ENCODE assay signal across 8 mouse cellular contexts in the genomic region with DNA sequence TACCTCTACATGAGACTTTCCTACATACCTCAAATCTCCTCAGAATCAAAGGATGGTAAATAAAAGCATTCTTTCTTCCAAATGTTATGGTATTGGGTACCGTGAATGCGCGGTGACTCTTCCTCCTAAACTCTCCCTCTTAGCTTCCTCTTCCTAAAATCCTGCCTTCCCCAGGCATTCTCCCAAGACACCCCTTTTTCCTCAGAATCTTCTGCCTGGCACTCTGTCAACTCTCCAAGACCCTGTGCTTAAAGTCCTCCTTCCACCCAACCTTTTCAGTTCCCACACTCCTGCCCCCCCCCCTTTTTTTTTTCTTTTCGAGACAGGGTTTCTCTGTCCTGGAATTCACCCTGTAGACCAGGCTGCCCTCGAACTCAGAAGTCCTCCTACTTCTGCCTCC. TPM values are rescaled to one million over a fixed set of nuclear protein-coding genes. Genes with fewer than 3 reads are reported as not detected.
A peak's percentile ranks its signal among the peaks of the same experiment; 100 is the strongest.
DNase-seq lines count a peak whose midpoint lies in the region; ATAC-seq and TF ChIP-seq lines count a peak whose summit lies in the region.
"Had no signal": no experiment of that assay in that cellular context is flagged by ENCODE, and none has a peak within 500 bp of the region (broad histone marks: within the 10 kb centered on the region; RNA-seq: fewer than 3 reads in every experiment).

No protein-coding gene starts in this region.

- H3K9ac ChIP-seq in liver, embryonic 11.5 days (ENCODE audit: low read depth, low read length): no peak overlapping the region
- H3K9ac ChIP-seq in forebrain, embryonic 12.5 days: peak overlapping the region; percentile 22; the same call in 1 of the 2 replicates
- H3K9ac ChIP-seq in intestine, postnatal 0 days (ENCODE audit: low read depth, low read length): no peak overlapping the region
- H3K9ac ChIP-seq in neural tube, embryonic 14.5 days (replicated peaks; ENCODE audit: low read depth, low read length): 0 out of 2 replicates have a peak overlapping the region, but pooled peaks have one; percentile 8

- 8% methylated on average over 5 of the region's 5 CpGs for WGBS in liver, embryonic 11.5 days
- 2% methylated on average over 5 of the region's 5 CpGs for WGBS in forebrain, embryonic 12.5 days
- 2% methylated on average over 5 of the region's 5 CpGs for WGBS in intestine, postnatal 0 days
- 5% methylated on average over 5 of the region's 5 CpGs for whole genome bisulfite sequencing in neural tube, embryonic 14.5 days

- no peak for TF ChIP-seq CTCF in intestine, postnatal 0 days (IDR thresholded peaks at IDR 0.05; ENCODE audit: low read depth)

- no peak for ATAC-seq in liver, embryonic 11.5 days (replicated peaks; ENCODE audit: low FRiP score)
- no peak for ATAC-seq in forebrain, embryonic 12.5 days (ENCODE audit: low FRiP score)
- no peak for ATAC-seq in intestine, postnatal 0 days
- ATAC-seq in neural tube, embryonic 14.5 days (ENCODE audit: low read depth): no peak

- peaks cover 7% of the 10 kb centered on the region; the same call in 1 of the 2 replicates for H3K27me3 ChIP-seq in liver, embryonic 11.5 days (replicated peaks; ENCODE audit: control insufficient read depth, insufficient read depth, low read length)
- peaks cover 12% of the 10 kb centered on the region for H3K27me3 ChIP-seq in forebrain, embryonic 12.5 days
- no peaks in the 10 kb centered on the region for H3K27me3 ChIP-seq in intestine, postnatal 0 days (replicated peaks; ENCODE audit: control insufficient read depth, insufficient read depth, low read length)
- H3K27me3 ChIP-seq in neural tube, embryonic 14.5 days (ENCODE audit: control insufficient read depth, insufficient read depth, low read length): no peaks in the 10 kb centered on the region

- H3K4me3 ChIP-seq in liver, embryonic 11.5 days (ENCODE audit: low read depth, low read length): peak overlapping the region; percentile 90
- H3K4me3 ChIP-seq in forebrain, embryonic 12.5 days (replicated peaks): peak overlapping the region; percentile 95
- no peak overlapping the region for H3K4me3 ChIP-seq in intestine, postnatal 0 days (ENCODE audit: low read depth, low read length)
- peak overlapping the region; percentile 23 for H3K4me3 ChIP-seq in neural tube, embryonic 14.5 days (ENCODE audit: low read depth, low read length)

- no peak overlapping the region for H3K27ac ChIP-seq in liver, embryonic 11.5 days (ENCODE audit: low read depth, low read length)
- peak overlapping the region; percentile 70 for H3K27ac ChIP-seq in forebrain, embryonic 12.5 days
- H3K27ac ChIP-seq in intestine, postnatal 0 days (ENCODE audit: low read depth, low read length): no peak overlapping the region
- H3K27ac ChIP-seq in neural tube, embryonic 14.5 days (ENCODE audit: low read depth, low read length): peak overlapping the region; percentile 61

- DNase-seq in liver, embryonic 11.5 days (ENCODE audit: low spot score): no peak
- no peak for DNase-seq in liver
- no peak for DNase-seq in left cerebral cortex, adult 8-10 months (ENCODE audit: low spot score in 2 of 2)
- DNase-seq in testis, postnatal 14 days (ENCODE audit: low spot score): no peak

- no peaks in the 10 kb centered on the region for H3K9me3 ChIP-seq in liver, embryonic 11.5 days (ENCODE audit: control insufficient read depth, low read length)
- no peaks in the 10 kb centered on the region for H3K9me3 ChIP-seq in forebrain, embryonic 12.5 days
- H3K9me3 ChIP-seq in intestine, postnatal 0 days (ENCODE audit: control insufficient read depth): no peaks in the 10 kb centered on the region
- no peaks in the 10 kb centered on the region for H3K9me3 ChIP-seq in neural tube, embryonic 14.5 days (ENCODE audit: control insufficient read depth, low read length)

- H3K36me3 ChIP-seq in liver, embryonic 11.5 days (ENCODE audit: control insufficient read depth, insufficient read depth, low read length): peaks cover 16% of the 10 kb centered on the region
- peaks cover 30% of the 10 kb centered on the region for H3K36me3 ChIP-seq in forebrain, embryonic 12.5 days (replicated peaks)
- H3K36me3 ChIP-seq in intestine, postnatal 0 days (ENCODE audit: control insufficient read depth, insufficient read depth): peaks cover 27% of the 10 kb centered on the region
- peaks cover 30% of the 10 kb centered on the region for H3K36me3 ChIP-seq in neural tube, embryonic 14.5 days (ENCODE audit: control insufficient read depth, insufficient read depth, low read length)

- peaks cover 24% of the 10 kb centered on the region for H3K4me1 ChIP-seq in liver, embryonic 11.5 days (replicated peaks; ENCODE audit: control insufficient read depth, insufficient read depth, low read length)
- peaks cover 30% of the 10 kb centered on the region for H3K4me1 ChIP-seq in forebrain, embryonic 12.5 days
- peaks cover 7% of the 10 kb centered on the region; the same call in 1 of the 2 replicates for H3K4me1 ChIP-seq in intestine, postnatal 0 days (replicated peaks; ENCODE audit: control insufficient read depth, insufficient read depth, low read length)
- H3K4me1 ChIP-seq in neural tube, embryonic 14.5 days (ENCODE audit: control insufficient read depth, insufficient read depth, low read length): peaks cover 23% of the 10 kb centered on the region

- peak overlapping the region; percentile 63 for H3K4me2 ChIP-seq in liver, embryonic 11.5 days
- H3K4me2 ChIP-seq in forebrain, embryonic 12.5 days: peak overlapping the region; percentile 54
- peak overlapping the region; percentile 58 for H3K4me2 ChIP-seq in intestine, postnatal 0 days (replicated peaks; ENCODE audit: low read depth)
- H3K4me2 ChIP-seq in neural tube, embryonic 14.5 days (ENCODE audit: low read depth, low read length): peak overlapping the region; percentile 59

RNA-seq across cellular contexts. Expression of a gene that starts 0.5 kb away (rescaled TPM):
- polyA plus RNA-seq in liver, embryonic 11.5 days (2014; fragmentation: Nextera tagmentation; extraction: Ambion mirVana): 67.2 and 69.1 TPM in 2 replicates
- 275 and 276 TPM in 2 replicates for polyA plus RNA-seq in forebrain, embryonic 12.5 days (2016; fragmentation: Nextera tagmentation; extraction: Ambion mirVana)
- 61.9 and 66.4 TPM in 2 replicates for polyA plus RNA-seq in intestine, postnatal 0 days (2015; fragmentation: Nextera tagmentation; extraction: Ambion mirVana)
- polyA plus RNA-seq in neural tube, embryonic 14.5 days (2014; fragmentation: Nextera tagmentation; extraction: Ambion mirVana): 223 and 266 TPM in 2 replicates
- total RNA-seq in left cerebral cortex, adult 8-10 months (2022): 100 to 1,000 TPM; 184 to 196 (median 188) TPM

RNA-seq across cellular contexts. Expression of a gene that starts 9.7 kb away (rescaled TPM):
- 0.40 and 0.74 TPM in 2 replicates for polyA plus RNA-seq in liver, embryonic 11.5 days (2014; fragmentation: Nextera tagmentation; extraction: Ambion mirVana)
- 0.73 and 0.95 TPM in 2 replicates for polyA plus RNA-seq in forebrain, embryonic 12.5 days (2016; fragmentation: Nextera tagmentation; extraction: Ambion mirVana)
- polyA plus RNA-seq in intestine, postnatal 0 days (2015; fragmentation: Nextera tagmentation; extraction: Ambion mirVana): 0.10 and 0.27 TPM in 2 replicates
- 1.1 and 1.3 TPM in 2 replicates for polyA plus RNA-seq in neural tube, embryonic 14.5 days (2014; fragmentation: Nextera tagmentation; extraction: Ambion mirVana)
- 1 to 10 TPM; 1.9 to 2.5 (median 2.3) TPM for total RNA-seq in left cerebral cortex, adult 8-10 months (2022)

RNA-seq across cellular contexts. Expression of a gene that starts 15.9 kb away (rescaled TPM):
- polyA plus RNA-seq in liver, embryonic 11.5 days (2014; fragmentation: Nextera tagmentation; extraction: Ambion mirVana): 101 and 106 TPM in 2 replicates
- 55.5 and 60.0 TPM in 2 replicates for polyA plus RNA-seq in forebrain, embryonic 12.5 days (2016; fragmentation: Nextera tagmentation; extraction: Ambion mirVana)
- polyA plus RNA-seq in intestine, postnatal 0 days (2015; fragmentation: Nextera tagmentation; extraction: Ambion mirVana): 16.4 and 16.6 TPM in 2 replicates
- 39.0 and 40.5 TPM in 2 replicates for polyA plus RNA-seq in neural tube, embryonic 14.5 days (2014; fragmentation: Nextera tagmentation; extraction: Ambion mirVana)
- total RNA-seq in left cerebral cortex, adult 8-10 months (2022): 10 to 100 TPM; 20.5 to 22.8 (median 21.6) TPM

RNA-seq across cellular contexts. Expression of a gene that starts 30.4 kb away (rescaled TPM):
- polyA plus RNA-seq in liver, embryonic 11.5 days (2014; fragmentation: Nextera tagmentation; extraction: Ambion mirVana): 0.65 and 0.70 TPM in 2 replicates
- polyA plus RNA-seq in forebrain, embryonic 12.5 days (2016; fragmentation: Nextera tagmentation; extraction: Ambion mirVana): 1.5 and 1.9 TPM in 2 replicates
- polyA plus RNA-seq in intestine, postnatal 0 days (2015; fragmentation: Nextera tagmentation; extraction: Ambion mirVana): 36.7 and 37.1 TPM in 2 replicates
- 6.8 and 9.7 TPM in 2 replicates for polyA plus RNA-seq in neural tube, embryonic 14.5 days (2014; fragmentation: Nextera tagmentation; extraction: Ambion mirVana)
- total RNA-seq in left cerebral cortex, adult 8-10 months (2022): 10 to 100 TPM; 12.9 to 15.9 (median 14.9) TPM
- total RNA-seq: gastrocnemius, adult 18-20 months had no signal

RNA-seq across cellular contexts. Expression of a gene that starts 31.3 kb away (rescaled TPM):
- polyA plus RNA-seq in liver, embryonic 11.5 days (2014; fragmentation: Nextera tagmentation; extraction: Ambion mirVana): 0.30 and 0.45 TPM in 2 replicates
- 10.2 and 10.8 TPM in 2 replicates for polyA plus RNA-seq in forebrain, embryonic 12.5 days (2016; fragmentation: Nextera tagmentation; extraction: Ambion mirVana)
- 0.08 and 0.29 TPM in 2 replicates for polyA plus RNA-seq in intestine, postnatal 0 days (2015; fragmentation: Nextera tagmentation; extraction: Ambion mirVana)
- 21.2 and 32.3 TPM in 2 replicates for polyA plus RNA-seq in neural tube, embryonic 14.5 days (2014; fragmentation: Nextera tagmentation; extraction: Ambion mirVana)
- 100 to 1,000 TPM; 219 to 241 (median 237) TPM for total RNA-seq in left cerebral cortex, adult 8-10 months (2022)
- total RNA-seq: gastrocnemius, adult 18-20 months had no signal

Comparison
In these comparisons a context has a peak if more than half of its experiments do, and no peak if none do; other contexts are left out.
1. H3K27ac ChIP-seq: peak in forebrain, embryonic 12.5 days (single experiment) and neural tube, embryonic 14.5 days (single experiment); none in liver, embryonic 11.5 days (single experiment) and intestine, postnatal 0 days (single experiment).
2. H3K9ac ChIP-seq: peak in forebrain, embryonic 12.5 days (single experiment) and neural tube, embryonic 14.5 days (single experiment); none in liver, embryonic 11.5 days (single experiment) and intestine, postnatal 0 days (single experiment).
3. Peak in every context shown above with its lines, with median percentiles within 50 percentile points of each other: H3K4me2 ChIP-seq.